Mouse (Mus musculus): ENCODE measurements around the gene Nmur1. TPM values are rescaled to one million over a fixed set of nuclear protein-coding genes. Genes with fewer than 3 reads are reported as not detected.
A peak's percentile ranks its signal among the peaks of the same experiment; 100 is the strongest.

Nmur1 gene
- total and polyA plus RNA-seq, 3 experiments, result not detected

DNA sequence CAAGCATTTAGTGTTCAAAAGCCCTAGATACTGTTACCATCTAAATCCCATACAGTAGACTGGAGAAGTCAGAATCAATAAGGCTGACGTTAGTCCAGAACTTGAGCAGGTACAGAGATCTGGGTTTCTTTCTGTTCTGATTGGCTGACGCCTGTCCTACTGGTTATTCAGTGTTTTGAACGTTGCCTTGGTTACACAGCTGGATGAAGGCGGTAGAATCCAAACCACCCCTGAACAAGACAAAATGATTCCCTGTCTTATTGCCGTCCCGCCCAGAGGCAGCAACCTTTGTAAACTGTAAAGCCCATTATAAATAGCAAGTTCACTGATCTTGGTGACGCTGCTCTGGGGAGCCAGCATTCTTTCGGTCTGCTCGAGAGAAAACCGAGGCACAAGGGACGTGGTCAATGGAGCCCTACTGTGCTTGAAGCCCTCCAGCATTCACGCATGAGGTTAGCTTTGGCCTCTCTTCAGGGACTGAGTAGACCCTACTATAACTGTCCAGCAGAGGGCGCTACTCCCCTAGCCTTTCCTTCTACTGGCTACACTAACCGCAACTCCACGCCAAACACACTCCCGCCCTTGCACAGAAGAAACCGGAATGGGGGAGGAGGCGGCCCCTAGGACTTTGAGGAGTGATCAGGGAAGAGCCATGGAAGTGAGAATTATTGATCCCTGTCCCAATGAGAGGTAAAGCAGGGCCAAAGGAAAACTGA is 14.3 kb upstream of the Nmur1 start:
- Histone ChIP-seq H3K27ac (ENCODE audit: control insufficient read depth, low read depth, low read length) (peak overlapping the region; percentile 90), H3K9ac (ENCODE audit: control insufficient read depth, low read depth, low read length, poor library complexity, severe bottlenecking) (peak overlapping the region; percentile 92), H3K4me1 (ENCODE audit: control insufficient read depth in 1 of 2, insufficient read depth in 2 of 2, low read length in 2 of 2) (peaks cover 10 to 52% of the 10 kb centered on the region in 2 experiments)
- TF ChIP-seq ZMIZ1 (IDR thresholded peaks at IDR 0.05; ENCODE audit: low read depth, low read length) (no peak), MAFK (IDR thresholded peaks at IDR 0.05; ENCODE audit: borderline replicate concordance, low read depth, low read length) (no peak), GABPA (IDR thresholded peaks at IDR 0.05; ENCODE audit: low read depth, low read length) (no peak), ZC3H11A (IDR thresholded peaks at IDR 0.05; ENCODE audit: low read depth, low read length) (peak; percentile 50), ELF1 (IDR thresholded peaks at IDR 0.05; ENCODE audit: low read depth, low read length) (no peak), USF2 (IDR thresholded peaks at IDR 0.05; ENCODE audit: borderline replicate concordance in 1 of 2, insufficient read depth in 1 of 2, low read depth in 1 of 2, low read length in 2 of 2) (no peak), ZNF384 (IDR thresholded peaks at IDR 0.05; ENCODE audit: low read depth, low read length) (no peak), TCF12 (IDR thresholded peaks at IDR 0.05; ENCODE audit: low read depth, low read length) (no peak), POLR2AphosphoS2 (IDR thresholded peaks at IDR 0.05; ENCODE audit: low read length) (no peak), BHLHE40 (IDR thresholded peaks at IDR 0.05; ENCODE audit: borderline replicate concordance, low read depth, low read length) (no peak), SIN3A (IDR thresholded peaks at IDR 0.05; ENCODE audit: low read length) (peak; percentile 72), ZKSCAN1 (IDR thresholded peaks at IDR 0.05; ENCODE audit: low read depth, low read length) (0 out of 2 replicates have a peak, but pooled peaks have one; percentile 13), RAD21 (IDR thresholded peaks at IDR 0.05; ENCODE audit: low read depth, low read length) (peak; percentile 94), CHD2 (IDR thresholded peaks at IDR 0.05; ENCODE audit: low read length) (no peak), POLR2AphosphoS5 (IDR thresholded peaks at IDR 0.05; ENCODE audit: borderline replicate concordance, low read depth, low read length) (no peak), JUND (IDR thresholded peaks at IDR 0.05; ENCODE audit: low read depth, low read length) (no peak), NELFE (IDR thresholded peaks at IDR 0.05; ENCODE audit: low read depth, low read length) (no peak), E2F4 (IDR thresholded peaks at IDR 0.05; ENCODE audit: borderline replicate concordance, low read depth, low read length) (no peak; the same call in 1 of the 2 replicates), CTCF (IDR thresholded peaks at IDR 0.05 in 2 of 3, conservative IDR thresholded peaks at IDR 0.05 in 1 of 3; ENCODE audit: control insufficient read depth in 1 of 3, insufficient read depth in 1 of 3, low read depth in 2 of 3, low read length in 3 of 3, poor library complexity in 1 of 3, severe bottlenecking in 1 of 3) (peak; percentile 84 to 94 (median 91)), USF1 (IDR thresholded peaks at IDR 0.05; ENCODE audit: low read depth, low read length) (no peak), ETS1 (IDR thresholded peaks at IDR 0.05; ENCODE audit: low read depth, low read length) (no peak), MAX (IDR thresholded peaks at IDR 0.05; ENCODE audit: low read length) (no peak), MYB (IDR thresholded peaks at IDR 0.05; ENCODE audit: low read depth, low read length) (no peak), EP300 (IDR thresholded peaks at IDR 0.05; ENCODE audit: low read depth in 1 of 2, low read length in 2 of 2) (no peak; a peak in 1 of 4 replicates), TAL1 (IDR thresholded peaks at IDR 0.05; ENCODE audit: low read length) (no peak), UBTF (IDR thresholded peaks at IDR 0.05; ENCODE audit: borderline replicate concordance, insufficient read depth, low read depth, low read length) (0 out of 2 replicates have a peak, but pooled peaks have one; percentile 60), GATA1 (IDR thresholded peaks at IDR 0.05; ENCODE audit: low read depth, low read length) (no peak), TBP (IDR thresholded peaks at IDR 0.05; ENCODE audit: low read depth, low read length) (peak; percentile 64; the same call in 1 of the 2 replicates), SMC3 (IDR thresholded peaks at IDR 0.05; ENCODE audit: low read depth, low read length) (peak; percentile 71), RCOR1 (IDR thresholded peaks at IDR 0.05; ENCODE audit: low read depth, low read length) (no peak), NRF1 (IDR thresholded peaks at IDR 0.05; ENCODE audit: insufficient read depth, low read depth, low read length, poor library complexity, severe bottlenecking) (no peak), MXI1 (IDR thresholded peaks at IDR 0.05; ENCODE audit: low read depth, low read length) (peak; percentile 46; the same call in 1 of the 2 replicates), MYC (IDR thresholded peaks at IDR 0.05; ENCODE audit: low read depth, low read length) (0 out of 2 replicates have a peak, but pooled peaks have one; percentile 59), MAZ (IDR thresholded peaks at IDR 0.05; ENCODE audit: low read depth, low read length) (no peak; the same call in 1 of the 2 replicates), HCFC1 (IDR thresholded peaks at IDR 0.05; ENCODE audit: low read depth, low read length) (peak; percentile 59; the same call in 1 of the 2 replicates)

More for the DNA sequence above, 14.3 kb upstream of the Nmur1 start:
- Histone ChIP-seq H3K36me3 (ENCODE audit: control insufficient read depth in 1 of 2, insufficient read depth in 2 of 2, low read length in 2 of 2) (peaks cover 0 to 41% of the 10 kb centered on the region in 2 experiments; a peak in 2 of 4 replicates), H3K4me3 (ENCODE audit: control insufficient read depth in 1 of 2, insufficient read depth in 1 of 2, low read depth in 2 of 2, low read length in 2 of 2) (peak overlapping the region; percentile 48 to 71), H3K79me2 (ENCODE audit: control insufficient read depth, insufficient read depth, low read length, poor library complexity) (peaks cover 12% of the 10 kb centered on the region; the same call in 1 of the 2 replicates), H3K27me3 (ENCODE audit: control insufficient read depth in 1 of 2, insufficient read depth in 2 of 2, low read length in 2 of 2) (no peaks in the 10 kb centered on the region), H3K9me3 (replicated peaks; ENCODE audit: insufficient read depth, low read length) (no peaks in the 10 kb centered on the region)
- peak; percentile 96 for DNase-seq (ENCODE audit: low read depth, low spot score)
